Mouse (Mus musculus): ENCODE results near the gene Eif4ebp2.

The Eif4ebp2 gene

DNA sequence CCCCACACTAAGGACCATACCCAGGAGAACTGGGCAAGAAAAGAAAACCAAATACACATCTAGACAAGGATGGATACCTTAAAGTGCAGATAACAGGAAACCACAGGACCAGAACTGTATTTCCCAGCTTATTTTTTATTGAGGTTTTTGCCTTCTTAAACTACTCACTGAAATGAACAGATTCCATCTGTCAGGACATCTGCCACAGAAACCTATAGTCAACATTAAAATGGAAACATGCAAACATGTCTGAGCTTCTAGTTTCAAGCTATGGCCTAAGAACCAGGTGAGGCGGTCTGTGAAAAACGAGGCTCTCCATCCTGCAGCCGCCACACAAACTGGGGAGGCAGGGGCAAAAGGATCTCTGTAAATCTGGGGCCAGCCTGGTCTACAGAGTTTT, 7.4 kb downstream of the Eif4ebp2 start:
- DNase-seq (ENCODE audit: low read depth, low spot score) = no peak
- Histone ChIP-seq H3K27me3 (ENCODE audit: control insufficient read depth, insufficient read depth, low read length, poor library complexity, severe bottlenecking) (no peaks in the 10 kb centered on the region), H3K36me3 (ENCODE audit: control insufficient read depth, insufficient read depth, low read length, poor library complexity, severe bottlenecking) (no peaks in the 10 kb centered on the region)

DNA sequence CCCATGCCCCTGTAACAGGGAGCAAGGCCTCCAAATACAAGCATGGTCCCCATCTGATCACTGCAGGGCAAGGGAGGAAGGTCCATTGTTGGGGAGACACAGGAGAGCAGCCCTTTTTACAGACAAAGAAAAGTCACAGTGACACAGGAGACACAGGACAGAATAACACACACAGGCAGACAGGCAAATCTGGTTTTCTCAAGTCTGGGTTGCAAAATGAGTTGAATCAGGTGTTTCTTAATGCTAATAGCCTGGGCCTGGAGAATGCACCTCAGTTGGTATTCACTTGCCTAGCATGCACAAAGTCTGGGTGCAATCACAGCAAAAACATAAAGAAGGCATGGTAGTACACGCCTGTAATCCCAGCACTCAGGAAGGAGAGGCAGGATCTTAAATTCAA, 8.6 kb downstream of the Eif4ebp2 start:
- no peaks in the 10 kb centered on the region for H3K36me3 ChIP-seq (ENCODE audit: control insufficient read depth, insufficient read depth, low read length, poor library complexity, severe bottlenecking)
- no peaks in the 10 kb centered on the region for H3K27me3 ChIP-seq (ENCODE audit: control insufficient read depth, insufficient read depth, low read length, poor library complexity, severe bottlenecking)
- no peak for DNase-seq (ENCODE audit: low read depth, low spot score)

DNA sequence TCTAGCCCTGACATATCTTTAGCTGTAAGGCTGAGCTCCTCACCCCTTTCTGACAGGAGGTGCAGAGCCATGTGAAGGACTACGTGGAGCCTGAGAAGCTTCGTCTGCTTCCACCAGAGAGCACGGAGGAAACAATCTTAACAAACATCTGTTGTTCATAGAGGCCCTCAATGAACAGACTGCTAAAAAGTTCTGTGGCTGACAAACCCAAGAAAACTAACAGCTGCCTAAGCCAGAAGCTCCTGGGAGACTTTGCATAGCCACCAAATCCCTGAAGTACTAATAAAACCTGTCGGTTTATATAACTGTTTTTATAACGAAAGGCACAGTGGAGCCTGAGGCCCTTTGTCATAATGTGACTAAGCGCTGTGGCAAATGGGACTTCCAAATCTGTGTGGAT, 9.0 kb downstream of the Eif4ebp2 start:
- Histone ChIP-seq H3K36me3 (ENCODE audit: control insufficient read depth, insufficient read depth, low read length, poor library complexity, severe bottlenecking) (no peaks in the 10 kb centered on the region), H3K27me3 (ENCODE audit: control insufficient read depth, insufficient read depth, low read length, poor library complexity, severe bottlenecking) (no peaks in the 10 kb centered on the region)
- DNase-seq (ENCODE audit: low read depth, low spot score) = no peak

DNA sequence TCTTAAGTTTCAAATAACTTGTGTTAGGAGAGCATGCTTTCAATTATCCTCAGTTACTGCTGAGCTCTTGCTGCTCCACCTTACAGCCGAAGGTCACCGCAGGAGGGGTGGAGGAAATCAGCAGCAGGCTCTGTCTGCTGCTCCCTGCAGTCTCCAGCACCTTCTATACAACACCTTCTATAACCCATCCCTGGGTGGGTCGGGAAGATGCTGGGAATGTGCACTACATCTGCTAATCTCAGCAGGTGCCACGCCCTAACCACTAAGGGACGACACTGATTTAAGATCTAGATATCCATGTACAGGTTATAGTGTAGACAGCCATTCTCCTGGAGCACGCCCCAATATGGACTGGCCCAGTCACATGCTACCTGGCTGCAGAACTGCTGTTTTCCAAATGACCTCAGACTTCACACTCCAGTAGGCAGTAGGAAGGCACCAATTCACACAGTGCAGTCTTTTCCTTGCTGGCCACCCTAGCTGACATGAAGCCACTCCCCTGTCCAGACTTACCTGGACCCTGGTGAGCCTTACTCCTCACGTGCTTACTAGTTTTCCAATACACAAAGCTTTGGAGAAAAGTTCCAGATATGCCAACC, 12.2 kb downstream of the Eif4ebp2 start:
- DNase-seq (ENCODE audit: low read depth, low spot score) = no peak
- no peaks in the 10 kb centered on the region for H3K36me3 ChIP-seq (ENCODE audit: control insufficient read depth, insufficient read depth, low read length, poor library complexity, severe bottlenecking)
- no peaks in the 10 kb centered on the region for H3K27me3 ChIP-seq (ENCODE audit: control insufficient read depth, insufficient read depth, low read length, poor library complexity, severe bottlenecking)

DNA sequence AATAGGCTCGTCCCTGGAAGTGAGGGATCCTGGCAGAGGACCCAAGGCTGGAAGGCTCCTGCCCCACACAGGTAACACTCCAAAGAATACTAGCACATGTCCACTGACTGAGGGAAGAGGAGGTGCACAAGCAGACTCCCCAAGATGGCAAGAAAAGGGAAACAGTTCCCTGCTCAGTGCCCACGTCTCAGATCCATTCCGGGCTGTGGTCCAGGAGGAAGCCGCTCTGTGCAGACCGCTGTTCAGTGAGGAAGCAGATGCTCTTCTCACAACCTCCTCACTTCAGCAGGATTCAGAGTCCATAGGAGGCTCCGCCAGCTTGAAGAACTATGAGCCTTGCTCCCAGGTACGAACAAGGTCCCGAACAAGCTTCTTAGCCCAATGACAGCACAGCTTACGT, 21.1 kb downstream of the Eif4ebp2 start:
- Histone ChIP-seq H3K27me3 (ENCODE audit: control insufficient read depth, insufficient read depth, low read length, poor library complexity, severe bottlenecking) (no peaks in the 10 kb centered on the region), H3K36me3 (ENCODE audit: control insufficient read depth, insufficient read depth, low read length, poor library complexity, severe bottlenecking) (peaks cover 21% of the 10 kb centered on the region)
- no peak for DNase-seq (ENCODE audit: low read depth, low spot score)

DNA sequence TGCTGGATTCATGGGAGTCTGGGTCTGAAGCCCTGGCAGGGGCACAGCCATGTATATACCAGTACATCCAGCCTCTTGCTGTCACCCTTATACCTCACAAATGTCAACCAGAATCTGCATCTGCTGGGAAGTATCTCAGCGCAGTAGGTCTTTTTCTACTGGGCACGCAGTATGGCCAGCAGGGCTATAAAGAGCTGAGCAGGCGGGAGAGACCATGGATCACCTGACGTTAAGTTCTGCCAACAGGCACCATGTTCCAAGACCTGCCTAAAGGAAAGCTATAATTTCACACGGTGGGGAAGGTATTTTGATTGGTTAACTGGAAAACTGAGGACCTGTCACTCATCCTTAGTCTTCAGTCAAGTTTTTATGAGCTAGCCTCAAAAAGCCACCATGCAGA, 23.4 kb downstream of the Eif4ebp2 start:
- DNase-seq (ENCODE audit: low read depth, low spot score) = no peak
- H3K27me3 ChIP-seq (ENCODE audit: control insufficient read depth, insufficient read depth, low read length, poor library complexity, severe bottlenecking) = no peaks in the 10 kb centered on the region
- H3K36me3 ChIP-seq (ENCODE audit: control insufficient read depth, insufficient read depth, low read length, poor library complexity, severe bottlenecking) = peaks cover 16% of the 10 kb centered on the region

DNA sequence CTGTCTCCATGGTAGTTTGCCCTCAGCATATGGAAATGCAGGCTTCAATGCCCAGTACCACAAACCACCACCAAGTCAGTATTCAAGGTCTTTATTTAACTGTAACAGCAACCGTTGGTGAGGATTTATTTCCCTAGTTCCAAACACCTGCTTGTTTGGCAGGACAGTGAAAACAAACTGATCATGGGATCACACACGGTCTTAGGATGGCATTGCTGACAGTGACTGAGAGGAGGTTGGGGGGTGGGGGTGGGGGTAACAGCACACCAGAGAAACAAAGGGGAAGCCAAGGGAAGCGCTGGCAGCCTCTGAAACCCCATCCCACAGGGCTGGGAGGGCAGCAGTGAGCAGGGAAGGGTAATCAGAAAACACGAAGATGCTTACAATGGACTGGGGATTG, 24.0 kb downstream of the Eif4ebp2 start:
- DNase-seq (ENCODE audit: low read depth, low spot score) = no peak
- Histone ChIP-seq H3K36me3 (ENCODE audit: control insufficient read depth, insufficient read depth, low read length, poor library complexity, severe bottlenecking) (peaks cover 15% of the 10 kb centered on the region), H3K27me3 (ENCODE audit: control insufficient read depth, insufficient read depth, low read length, poor library complexity, severe bottlenecking) (no peaks in the 10 kb centered on the region)

DNA sequence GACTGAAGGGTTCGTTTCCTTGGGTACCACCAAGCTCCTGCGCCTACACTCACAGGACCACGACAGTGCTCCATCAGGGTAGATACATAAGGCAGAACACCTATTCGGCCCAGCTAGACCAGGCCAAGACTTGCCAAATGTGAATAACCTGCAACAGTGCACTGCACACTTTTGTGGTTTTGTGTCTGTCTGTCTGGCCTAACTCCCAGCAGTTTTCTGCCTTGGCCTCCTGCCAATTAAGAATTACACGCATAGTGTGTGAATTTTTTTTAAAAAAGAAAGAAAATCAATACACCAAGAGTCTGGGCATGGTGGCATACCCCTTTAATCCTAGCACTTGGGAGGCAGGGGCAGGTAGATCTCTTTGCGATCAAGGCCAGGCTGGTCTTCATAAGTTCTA, 24.5 kb downstream of the Eif4ebp2 start:
- Histone ChIP-seq H3K36me3 (ENCODE audit: control insufficient read depth, insufficient read depth, low read length, poor library complexity, severe bottlenecking) (peaks cover 11% of the 10 kb centered on the region; the same call in 1 of the 2 replicates), H3K27me3 (ENCODE audit: control insufficient read depth, insufficient read depth, low read length, poor library complexity, severe bottlenecking) (no peaks in the 10 kb centered on the region)
- no peak for DNase-seq (ENCODE audit: low read depth, low spot score)

DNA sequence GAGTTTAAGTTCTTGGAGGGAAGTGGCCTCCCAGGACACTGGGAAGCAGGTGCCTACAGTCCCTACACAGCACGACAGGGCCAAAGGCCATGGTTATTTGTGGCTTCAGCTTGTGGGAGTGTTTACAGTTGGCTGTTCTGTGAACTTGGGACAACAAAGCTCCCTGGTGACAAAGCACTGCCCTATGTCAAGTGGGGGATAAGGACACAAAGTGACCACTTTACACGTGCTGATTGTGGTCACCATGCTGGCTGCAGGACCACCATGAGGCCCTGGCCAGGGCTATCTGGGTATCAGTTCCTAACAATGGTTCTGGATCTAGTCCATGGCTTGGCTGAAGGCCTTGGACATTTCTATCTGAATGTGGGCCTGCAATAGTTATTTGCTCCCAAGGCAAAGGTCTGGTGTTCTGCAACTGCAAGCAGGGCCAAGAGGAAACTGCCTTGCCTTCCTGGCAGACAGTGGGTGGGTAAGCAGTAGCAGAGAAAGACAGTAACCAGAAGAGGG, 26.2 kb downstream of the Eif4ebp2 start:
- no peaks in the 10 kb centered on the region for H3K27me3 ChIP-seq (ENCODE audit: control insufficient read depth, insufficient read depth, low read length, poor library complexity, severe bottlenecking)
- H3K36me3 ChIP-seq (ENCODE audit: control insufficient read depth, insufficient read depth, low read length, poor library complexity, severe bottlenecking) = peaks cover 5% of the 10 kb centered on the region; the same call in 1 of the 2 replicates
- DNase-seq (ENCODE audit: low read depth, low spot score) = no peak

DNA sequence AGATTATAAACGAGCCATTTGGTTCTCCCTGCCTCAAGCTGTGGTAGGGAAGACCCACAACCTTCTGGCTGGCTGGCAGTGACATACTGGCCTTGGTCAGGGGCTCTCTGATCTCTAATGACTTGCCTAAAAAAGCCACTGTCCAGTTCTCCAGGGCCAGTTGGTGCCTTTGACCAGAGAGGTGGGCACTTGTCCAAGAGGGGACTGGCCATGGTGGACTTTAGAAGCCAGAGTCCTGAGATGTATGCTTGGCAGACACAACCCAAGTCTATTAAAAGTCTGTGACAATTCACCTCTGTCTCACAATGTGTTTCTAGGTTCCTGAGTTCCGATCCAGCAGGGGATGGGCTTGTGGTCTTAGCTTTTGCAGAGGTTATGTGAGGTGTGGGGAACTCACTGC, 27.4 kb downstream of the Eif4ebp2 start:
- H3K27me3 ChIP-seq (ENCODE audit: control insufficient read depth, insufficient read depth, low read length, poor library complexity, severe bottlenecking) = no peaks in the 10 kb centered on the region
- no peaks in the 10 kb centered on the region for H3K36me3 ChIP-seq (ENCODE audit: control insufficient read depth, insufficient read depth, low read length, poor library complexity, severe bottlenecking)

DNA sequence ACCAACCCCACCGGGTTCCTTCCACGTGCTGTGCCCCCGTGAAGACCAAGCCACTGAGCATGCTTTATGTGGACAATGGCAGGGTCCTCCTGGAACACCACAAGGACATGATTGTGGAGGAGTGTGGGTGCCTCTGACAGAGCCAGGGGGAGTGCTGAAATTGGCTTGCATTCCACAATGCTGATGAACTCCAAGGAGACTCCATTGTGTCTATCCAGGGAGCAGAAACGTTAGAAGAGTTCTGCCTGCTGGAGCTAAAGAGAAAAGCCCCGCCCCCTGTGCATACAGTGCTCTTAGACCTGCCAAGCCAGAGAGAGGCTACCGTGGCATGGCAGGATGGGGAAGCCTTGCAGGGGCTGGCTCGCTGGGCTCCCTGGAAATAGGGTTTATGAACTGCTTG, 28.0 kb downstream of the Eif4ebp2 start:
- Histone ChIP-seq H3K36me3 (ENCODE audit: control insufficient read depth, insufficient read depth, low read length, poor library complexity, severe bottlenecking) (no peaks in the 10 kb centered on the region), H3K27me3 (ENCODE audit: control insufficient read depth, insufficient read depth, low read length, poor library complexity, severe bottlenecking) (no peaks in the 10 kb centered on the region)
- no peak for DNase-seq (ENCODE audit: low read depth, low spot score)

More for the DNA sequence above, 27.4 kb downstream of the Eif4ebp2 start:
- no peak for DNase-seq (ENCODE audit: low read depth, low spot score)

DNA sequence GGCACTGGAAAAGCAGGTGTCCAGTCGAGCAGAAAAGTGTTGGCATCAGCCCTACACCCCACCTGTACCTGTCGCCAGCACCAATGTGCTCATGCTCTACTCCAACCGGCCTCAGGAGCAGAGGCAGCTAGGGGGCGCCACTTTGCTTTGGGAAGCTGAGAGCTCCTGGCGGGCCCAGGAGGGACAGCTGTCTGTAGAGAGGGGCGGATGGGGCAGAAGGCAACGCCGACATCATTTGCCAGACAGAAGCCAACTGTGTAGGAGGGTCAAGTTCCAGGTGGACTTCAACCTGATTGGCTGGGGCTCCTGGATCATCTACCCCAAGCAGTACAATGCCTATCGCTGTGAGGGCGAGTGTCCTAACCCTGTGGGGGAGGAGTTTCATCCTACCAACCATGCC, 29.2 kb downstream of the Eif4ebp2 start:
- DNase-seq (ENCODE audit: low read depth, low spot score) = peak; percentile 34
- Histone ChIP-seq H3K36me3 (ENCODE audit: control insufficient read depth, insufficient read depth, low read length, poor library complexity, severe bottlenecking) (no peaks in the 10 kb centered on the region), H3K27me3 (ENCODE audit: control insufficient read depth, insufficient read depth, low read length, poor library complexity, severe bottlenecking) (no peaks in the 10 kb centered on the region)

DNA sequence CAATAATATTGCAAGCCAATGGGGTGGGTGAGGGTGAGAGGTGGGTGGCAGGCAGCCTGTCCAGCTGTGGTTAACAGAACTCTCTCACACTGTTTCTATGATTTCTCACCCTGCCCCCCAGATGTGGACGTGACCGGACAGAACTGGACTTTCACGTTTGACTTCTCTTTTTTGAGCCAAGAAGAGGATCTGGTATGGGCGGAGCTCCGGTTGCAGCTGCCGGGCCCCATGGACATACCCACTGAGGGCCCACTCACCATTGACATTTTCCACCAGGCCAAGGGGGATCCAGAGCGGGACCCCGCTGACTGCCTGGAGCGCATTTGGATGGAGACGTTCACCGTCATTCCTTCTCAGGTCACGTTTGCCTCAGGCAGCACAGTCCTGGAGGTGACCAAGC, 29.6 kb downstream of the Eif4ebp2 start:
- no peak for DNase-seq (ENCODE audit: low read depth, low spot score)

DNA sequence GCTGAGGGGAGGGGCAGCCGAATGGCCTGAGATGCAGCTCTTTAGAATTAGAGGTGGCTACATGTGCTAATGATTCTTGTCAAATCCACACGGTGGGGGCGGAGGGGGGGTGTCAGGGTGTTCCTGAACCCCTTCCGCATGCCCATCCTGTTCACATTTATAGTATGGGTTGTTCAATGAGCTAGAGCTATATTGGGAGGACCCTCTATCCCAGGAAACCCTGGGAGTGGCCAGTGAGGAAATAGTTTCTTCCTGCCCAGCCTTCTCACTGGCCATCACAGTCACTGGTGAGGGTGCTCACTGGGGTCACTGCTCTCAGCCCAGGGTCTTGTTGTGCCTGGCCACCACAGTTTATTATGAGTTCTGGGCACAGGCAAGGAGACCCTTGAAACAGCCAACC, 32.5 kb downstream of the Eif4ebp2 start:
- no peaks in the 10 kb centered on the region for H3K27me3 ChIP-seq (ENCODE audit: control insufficient read depth, insufficient read depth, low read length, poor library complexity, severe bottlenecking)
- no peak for DNase-seq (ENCODE audit: low read depth, low spot score)
- H3K36me3 ChIP-seq (ENCODE audit: control insufficient read depth, insufficient read depth, low read length, poor library complexity, severe bottlenecking) = no peaks in the 10 kb centered on the region

More for the DNA sequence above, 29.6 kb downstream of the Eif4ebp2 start:
- Histone ChIP-seq H3K27me3 (ENCODE audit: control insufficient read depth, insufficient read depth, low read length, poor library complexity, severe bottlenecking) (no peaks in the 10 kb centered on the region), H3K36me3 (ENCODE audit: control insufficient read depth, insufficient read depth, low read length, poor library complexity, severe bottlenecking) (no peaks in the 10 kb centered on the region)

DNA sequence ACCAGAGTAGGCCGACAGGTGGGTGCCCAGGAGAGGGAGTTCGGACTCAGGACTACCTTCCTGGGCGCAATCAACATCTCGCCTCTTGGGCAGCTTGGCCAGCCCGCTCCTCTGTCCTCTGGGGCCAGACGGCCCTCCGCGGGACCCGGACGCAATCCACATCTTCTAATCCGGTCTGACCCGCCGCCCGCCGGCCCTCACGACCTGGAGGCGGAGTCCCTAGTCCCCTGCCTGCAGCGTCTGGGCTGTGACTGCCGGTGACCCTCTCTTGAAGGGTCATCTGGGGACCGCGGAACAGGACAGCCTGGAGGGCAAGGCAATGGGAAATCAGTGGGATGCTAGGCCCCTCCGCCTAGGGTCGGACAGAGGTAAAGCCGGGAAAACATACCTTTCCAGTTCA, 33.3 kb downstream of the Eif4ebp2 start:
- no peaks in the 10 kb centered on the region for H3K36me3 ChIP-seq (ENCODE audit: control insufficient read depth, insufficient read depth, low read length, poor library complexity, severe bottlenecking)
- DNase-seq (ENCODE audit: low read depth, low spot score) = no peak
- H3K27me3 ChIP-seq (ENCODE audit: control insufficient read depth, insufficient read depth, low read length, poor library complexity, severe bottlenecking) = no peaks in the 10 kb centered on the region

Measured in splenic B cell, adult 2 months (primary cell).